Mouse (Mus musculus): Measurements from ENCODE around the gene Plcg2.

GRCm38 (mm10) chr8:117455701-117456100, 42.4 kb upstream of the Plcg2 start:
- no peak for TF ChIP-seq POLR2A (IDR thresholded peaks at IDR 0.05; ENCODE audit: low read depth, low read length)
- no peak for TF ChIP-seq CTCF (IDR thresholded peaks at IDR 0.05; ENCODE audit: extremely low read depth, insufficient read length, insufficient replicate concordance, low read depth, low read length)
